In genomic region chr3:87748431-87748830, GRCm38 (mm10) we compare ENCODE assay signal across 10 mouse cellular contexts. TPM values are rescaled to one million over a fixed set of nuclear protein-coding genes. Genes with fewer than 3 reads are reported as not detected.
DNase-seq lines count a peak whose midpoint lies in the region; ATAC-seq and TF ChIP-seq lines count a peak whose summit lies in the region.
"Had no signal": no experiment of that assay in that cellular context is flagged by ENCODE, and none has a peak within 500 bp of the region (broad histone marks: within the 10 kb centered on the region; RNA-seq: fewer than 3 reads in every experiment).

TSS of gene Lrrc71 (minus strand) at chr3:87748625.

- ATAC-seq in heart, postnatal 0 days (ENCODE audit: insufficient read depth, low read depth), result 0 out of 2 replicates have a peak, but pooled peaks have one; percentile 27

- no peak for TF ChIP-seq POLR2A in heart, adult 2 months (IDR thresholded peaks at IDR 0.05; ENCODE audit: insufficient read depth, low read depth, low read length)
- no peak for TF ChIP-seq POLR2A in bone marrow, adult 2 months (IDR thresholded peaks at IDR 0.05; ENCODE audit: borderline replicate concordance, control insufficient read depth, low read depth, low read length)

- H3K9me3 ChIP-seq in heart, postnatal 0 days (replicated peaks; ENCODE audit: control insufficient read depth, low read length), result no peaks in the 10 kb centered on the region
- no peaks in the 10 kb centered on the region for H3K9me3 ChIP-seq in E14TG2a.4 (ENCODE audit: low read length)
- H3K9me3 ChIP-seq: liver, embryonic 15.5 days had no signal

- no peak for DNase-seq in heart, postnatal 0 days (ENCODE audit: low spot score)
- no peak for DNase-seq in heart, adult 2 months
- DNase-seq in kidney, postnatal 25 days, result peak; percentile 67 to 86
- DNase-seq in embryo, embryonic 10 days (ENCODE audit: low spot score), result no peak
- DNase-seq in spleen, adult 18-20 months, result no peak
- no peak for DNase-seq in urinary bladder, postnatal 25 days (ENCODE audit: low spot score)

- no peak within 1 kb of the TSS for H3K27ac ChIP-seq in heart, postnatal 0 days (ENCODE audit: low read depth)
- H3K27ac ChIP-seq in heart, adult 2 months, result no peak within 1 kb of the TSS
- no peak within 1 kb of the TSS for H3K27ac ChIP-seq in bone marrow, adult 2 months (ENCODE audit: control insufficient read depth, insufficient read depth, low read depth, low read length, poor library complexity)
- H3K27ac ChIP-seq: liver, embryonic 15.5 days had no signal

- WGBS in heart, postnatal 0 days, result 34% methylated on average over 13 of the region's 13 CpGs
- WGBS in heart, adult 2 months, result 52% methylated on average over 13 of the region's 13 CpGs
- 80% methylated on average over 13 of the region's 13 CpGs for WGBS in bone marrow, adult 2 months

- H3K4me1 ChIP-seq in heart, postnatal 0 days (ENCODE audit: control insufficient read depth, insufficient read depth), result no peaks in the 10 kb centered on the region
- no peaks in the 10 kb centered on the region for H3K4me1 ChIP-seq in heart, adult 2 months (ENCODE audit: control insufficient read depth, insufficient read depth, low read length)
- H3K4me1 ChIP-seq in E14TG2a.4 (replicated peaks; ENCODE audit: low read depth, low read length), result peaks cover 32% of the 10 kb centered on the region
- peaks cover 1% of the 10 kb centered on the region; the same call in 1 of the 2 replicates for H3K4me1 ChIP-seq in bone marrow, adult 2 months (ENCODE audit: control insufficient read depth, insufficient read depth, low read length)
- H3K4me1 ChIP-seq: liver, embryonic 15.5 days had no signal

- intact Hi-C loops in heart, adult 2 months (cut with DNase I), result loop anchor here (2.0 kb wide), 1 partner anchor 20 kb away; no protein-coding TSS in a partner anchor

- no peaks in the 10 kb centered on the region for H3K79me2 ChIP-seq in heart, adult 2 months (replicated peaks; ENCODE audit: control insufficient read depth, insufficient read depth, low read length)

- 0 out of 2 replicates have a peak, but pooled peaks cover 11% of the 10 kb centered on the region for H3K36me3 ChIP-seq in heart, postnatal 0 days (replicated peaks; ENCODE audit: control insufficient read depth, insufficient read depth, low read length)
- no peaks in the 10 kb centered on the region for H3K36me3 ChIP-seq in heart, adult 2 months (ENCODE audit: control insufficient read depth, insufficient read depth, low read length)
- H3K36me3 ChIP-seq in E14TG2a.4 (ENCODE audit: insufficient read depth, low read length), result no peaks in the 10 kb centered on the region
- H3K36me3 ChIP-seq: liver, embryonic 15.5 days had no signal

- no peak for TF ChIP-seq CTCF in heart, postnatal 0 days (IDR thresholded peaks at IDR 0.05; ENCODE audit: low read depth)
- TF ChIP-seq CTCF in heart, adult 2 months (IDR thresholded peaks at IDR 0.05), result no peak
- TF ChIP-seq CTCF in E14TG2a.4 (conservative IDR thresholded peaks at IDR 0.05; ENCODE audit: low read length), result no peak
- no peak for TF ChIP-seq CTCF in bone marrow, adult 2 months (IDR thresholded peaks at IDR 0.05; ENCODE audit: control insufficient read depth, insufficient read depth, low read length)

- no peak within 1 kb of the TSS for H3K4me3 ChIP-seq in heart, postnatal 0 days (ENCODE audit: low read depth, low read length)
- H3K4me3 ChIP-seq in heart, adult 2 months, result no peak within 1 kb of the TSS
- peak within 1 kb of the TSS; percentile 35; the same call in 1 of the 2 replicates for H3K4me3 ChIP-seq in E14TG2a.4 (replicated peaks; ENCODE audit: low read length)
- H3K4me3 ChIP-seq in bone marrow, adult 2 months (replicated peaks; ENCODE audit: control insufficient read depth, low read depth, low read length), result no peak within 1 kb of the TSS
- H3K4me3 ChIP-seq: liver, embryonic 15.5 days had no signal

- no peak within 1 kb of the TSS for H3K4me2 ChIP-seq in heart, postnatal 0 days (ENCODE audit: low read depth, low read length)
- H3K4me2 ChIP-seq: liver, embryonic 15.5 days had no signal

- H3K9ac ChIP-seq in heart, postnatal 0 days (replicated peaks; ENCODE audit: low read depth, low read length), result no peak within 1 kb of the TSS
- H3K9ac ChIP-seq in heart, adult 2 months (ENCODE audit: low read depth, low read length), result no peak within 1 kb of the TSS
- H3K9ac ChIP-seq: liver, embryonic 15.5 days had no signal

- TF ChIP-seq EP300 in heart, postnatal 0 days (IDR thresholded peaks at IDR 0.05; ENCODE audit: low read depth), result no peak
- TF ChIP-seq EP300 in heart, adult 2 months (IDR thresholded peaks at IDR 0.05; ENCODE audit: insufficient read depth, low read depth, low read length), result no peak

- H3K27me3 ChIP-seq in heart, postnatal 0 days (ENCODE audit: control insufficient read depth, insufficient read depth, low read length), result peaks cover 5% of the 10 kb centered on the region; the same call in 1 of the 2 replicates
- H3K27me3 ChIP-seq in heart, adult 2 months (ENCODE audit: control insufficient read depth, insufficient read depth, low read length), result no peaks in the 10 kb centered on the region
- H3K27me3 ChIP-seq in E14TG2a.4 (ENCODE audit: insufficient read depth, low read length), result peaks cover 72% of the 10 kb centered on the region
- H3K27me3 ChIP-seq: liver, embryonic 15.5 days had no signal

RNA-seq across cellular contexts. Expression of gene Lrrc71, which starts in this region (rescaled TPM):
- total RNA-seq in heart, postnatal 0 days (2014; rRNA removed; ENCODE audit: low replicate concordance), result 0.54 and 1.5 TPM in 2 replicates
- polyA plus RNA-seq in heart, postnatal 0 days (2015; fragmentation: Nextera tagmentation; extraction: Ambion mirVana), result 0.12 and 0.38 TPM in 2 replicates
- under 1 TPM; 0.36 to 0.47 TPM for total RNA-seq in heart, adult 2 months (2021)
- polyA plus RNA-seq in heart, adult 2 months (2012; rRNA removed), result 0.26 and 1.1 TPM in 2 replicates
- polyA plus RNA-seq in bone marrow, adult 2 months (2011; ENCODE audit: insufficient read depth, insufficient read length, low replicate concordance, missing spikeins), result 1.4 and 11.7 TPM in 2 replicates
- polyA plus RNA-seq: embryonic facial prominence, embryonic 11.5 days had no signal

Comparison
In these comparisons a context has a peak if more than half of its experiments do, and no peak if none do; other contexts are left out.
1. DNase-seq: peak in kidney, postnatal 25 days (2 of 2); none in heart, postnatal 0 days (single experiment), heart, adult 2 months (0 of 2), embryo, embryonic 10 days (single experiment), spleen, adult 18-20 months (0 of 2) and urinary bladder, postnatal 25 days (single experiment).